Mouse (Mus musculus): Measurements from ENCODE around the gene Otof. TPM values are rescaled to one million over a fixed set of nuclear protein-coding genes. Genes with fewer than 3 reads are reported as not detected.

The Otof gene
- total and polyA plus RNA-seq, 3 experiments, result 0.06 TPM; not detected in 2

DNA sequence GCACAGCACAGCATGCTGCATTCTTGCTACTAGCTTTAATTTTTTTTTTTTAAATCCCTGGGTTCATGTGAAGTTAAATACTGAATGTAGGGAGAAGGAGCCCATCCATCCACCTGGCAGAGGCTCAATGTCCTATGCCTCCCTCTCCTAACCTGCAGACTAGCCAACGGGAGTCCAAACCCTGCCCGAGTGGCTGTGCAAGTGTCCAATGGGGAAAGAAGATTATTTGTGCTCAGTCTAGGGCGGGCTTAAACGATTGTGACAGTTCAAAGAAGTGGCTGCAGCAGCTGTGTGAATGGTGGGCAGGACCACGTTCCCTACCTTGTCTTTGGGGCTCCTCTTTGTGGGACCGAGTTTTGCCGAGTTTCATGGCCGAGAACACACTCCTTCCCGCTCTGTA is 54.9 kb downstream of the Otof start:
- intact Hi-C loops (cut with DNase I), result no loop called here
- H3K9ac ChIP-seq (ENCODE audit: low read depth, low read length), result no peak overlapping the region
- TF ChIP-seq EP300 (IDR thresholded peaks at IDR 0.05; ENCODE audit: insufficient read depth, low read depth, low read length), result no peak
- no peak for TF ChIP-seq CTCF (IDR thresholded peaks at IDR 0.05)
- TF ChIP-seq POLR2A (IDR thresholded peaks at IDR 0.05; ENCODE audit: insufficient read depth, low read depth, low read length), result no peak
- 32% methylated on average over 9 of the region's 9 CpGs for WGBS
- H3K4me3 ChIP-seq, result no peak overlapping the region
- DNase-seq, result no peak
- no peak overlapping the region for H3K27ac ChIP-seq
- no peaks in the 10 kb centered on the region for H3K4me1 ChIP-seq (ENCODE audit: control insufficient read depth, insufficient read depth, low read length)
- H3K79me2 ChIP-seq (replicated peaks; ENCODE audit: control insufficient read depth, insufficient read depth, low read length), result no peaks in the 10 kb centered on the region
- no peaks in the 10 kb centered on the region for H3K36me3 ChIP-seq (ENCODE audit: control insufficient read depth, insufficient read depth, low read length)
- no peaks in the 10 kb centered on the region for H3K27me3 ChIP-seq (ENCODE audit: control insufficient read depth, insufficient read depth, low read length)

GRCm38 (mm10) chr5:30401165-30401564 is 60.6 kb downstream of the Otof start:
- Histone ChIP-seq H3K9ac (ENCODE audit: low read depth, low read length) (no peak overlapping the region), H3K4me3 (no peak overlapping the region), H3K79me2 (replicated peaks; ENCODE audit: control insufficient read depth, insufficient read depth, low read length) (no peaks in the 10 kb centered on the region), H3K27ac (no peak overlapping the region), H3K36me3 (ENCODE audit: control insufficient read depth, insufficient read depth, low read length) (no peaks in the 10 kb centered on the region), H3K4me1 (ENCODE audit: control insufficient read depth, insufficient read depth, low read length) (no peaks in the 10 kb centered on the region), H3K27me3 (ENCODE audit: control insufficient read depth, insufficient read depth, low read length) (no peaks in the 10 kb centered on the region)
- no peak for DNase-seq
- 38% methylated on average over 8 of the region's 8 CpGs for WGBS
- intact Hi-C loops (cut with DNase I), result no loop called here
- TF ChIP-seq EP300 (IDR thresholded peaks at IDR 0.05; ENCODE audit: insufficient read depth, low read depth, low read length) (no peak), POLR2A (IDR thresholded peaks at IDR 0.05; ENCODE audit: insufficient read depth, low read depth, low read length) (no peak), CTCF (IDR thresholded peaks at IDR 0.05) (no peak)

DNA sequence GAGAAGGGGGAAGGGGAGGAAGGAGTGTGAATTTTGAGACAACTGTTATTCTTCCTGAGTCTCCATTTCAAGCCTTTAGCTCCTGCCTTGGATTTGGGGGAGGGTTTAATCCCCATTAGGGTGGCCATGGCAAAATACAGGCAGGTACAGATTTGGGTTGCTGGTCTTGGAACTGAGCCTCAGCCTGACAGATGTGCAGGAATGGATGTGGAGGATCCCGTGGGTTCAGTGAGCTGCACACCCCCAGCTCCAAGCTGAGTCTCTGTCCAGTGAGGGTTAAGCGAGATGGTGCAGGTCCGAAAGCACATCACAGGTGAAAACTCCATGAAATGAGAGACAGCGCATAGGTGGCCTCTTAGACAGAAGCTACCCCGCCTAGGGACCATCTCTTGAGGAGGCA is 61.2 kb downstream of the Otof start:
- WGBS, result 84% methylated on average over 5 of the region's 5 CpGs
- no peak for DNase-seq
- no peak for TF ChIP-seq CTCF (IDR thresholded peaks at IDR 0.05)
- TF ChIP-seq POLR2A (IDR thresholded peaks at IDR 0.05; ENCODE audit: insufficient read depth, low read depth, low read length), result no peak
- no peak for TF ChIP-seq EP300 (IDR thresholded peaks at IDR 0.05; ENCODE audit: insufficient read depth, low read depth, low read length)
- intact Hi-C loops (cut with DNase I), result no loop called here
- no peaks in the 10 kb centered on the region for H3K4me1 ChIP-seq (ENCODE audit: control insufficient read depth, insufficient read depth, low read length)
- H3K27ac ChIP-seq, result no peak overlapping the region
- H3K4me3 ChIP-seq, result no peak overlapping the region
- H3K27me3 ChIP-seq (ENCODE audit: control insufficient read depth, insufficient read depth, low read length), result no peaks in the 10 kb centered on the region
- H3K36me3 ChIP-seq (ENCODE audit: control insufficient read depth, insufficient read depth, low read length), result no peaks in the 10 kb centered on the region
- H3K9ac ChIP-seq (ENCODE audit: low read depth, low read length), result no peak overlapping the region
- H3K79me2 ChIP-seq (replicated peaks; ENCODE audit: control insufficient read depth, insufficient read depth, low read length), result no peaks in the 10 kb centered on the region

DNA sequence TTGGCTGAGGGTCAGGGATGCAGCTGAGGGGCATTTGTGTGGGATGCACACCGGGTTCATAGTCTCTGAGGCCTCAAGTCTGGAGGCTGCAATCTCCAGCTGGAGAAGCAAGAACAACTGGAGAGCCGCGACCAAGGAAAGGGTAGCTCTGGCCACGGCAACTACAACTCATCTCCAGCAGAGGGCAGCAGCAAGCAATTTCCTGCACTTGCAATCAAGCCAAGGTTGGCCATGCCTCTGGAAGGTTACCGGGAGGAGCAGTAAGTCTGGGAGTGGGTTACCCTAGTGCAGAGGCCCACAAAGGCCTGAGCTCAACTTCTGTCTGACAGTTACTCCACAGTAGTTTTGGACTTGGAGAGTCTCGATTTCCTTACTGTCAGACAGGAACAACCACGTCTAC is 70.3 kb downstream of the Otof start:
- peak; percentile 47 to 75 for DNase-seq
- Histone ChIP-seq H3K4me3 (no peak overlapping the region), H3K9ac (ENCODE audit: low read depth, low read length) (no peak overlapping the region), H3K27me3 (ENCODE audit: control insufficient read depth, insufficient read depth, low read length) (no peaks in the 10 kb centered on the region), H3K27ac (no peak overlapping the region), H3K36me3 (ENCODE audit: control insufficient read depth, insufficient read depth, low read length) (no peaks in the 10 kb centered on the region), H3K79me2 (replicated peaks; ENCODE audit: control insufficient read depth, insufficient read depth, low read length) (no peaks in the 10 kb centered on the region), H3K4me1 (ENCODE audit: control insufficient read depth, insufficient read depth, low read length) (no peaks in the 10 kb centered on the region)
- intact Hi-C loops (cut with DNase I), result loop anchor here (10.0 kb wide), 1 partner anchor 243 kb away; no protein-coding TSS in a partner anchor
- TF ChIP-seq POLR2A (IDR thresholded peaks at IDR 0.05; ENCODE audit: insufficient read depth, low read depth, low read length) (no peak), CTCF (IDR thresholded peaks at IDR 0.05) (peak; percentile 93), EP300 (IDR thresholded peaks at IDR 0.05; ENCODE audit: insufficient read depth, low read depth, low read length) (no peak)
- WGBS, result 26% methylated on average over 7 of the region's 7 CpGs

DNA sequence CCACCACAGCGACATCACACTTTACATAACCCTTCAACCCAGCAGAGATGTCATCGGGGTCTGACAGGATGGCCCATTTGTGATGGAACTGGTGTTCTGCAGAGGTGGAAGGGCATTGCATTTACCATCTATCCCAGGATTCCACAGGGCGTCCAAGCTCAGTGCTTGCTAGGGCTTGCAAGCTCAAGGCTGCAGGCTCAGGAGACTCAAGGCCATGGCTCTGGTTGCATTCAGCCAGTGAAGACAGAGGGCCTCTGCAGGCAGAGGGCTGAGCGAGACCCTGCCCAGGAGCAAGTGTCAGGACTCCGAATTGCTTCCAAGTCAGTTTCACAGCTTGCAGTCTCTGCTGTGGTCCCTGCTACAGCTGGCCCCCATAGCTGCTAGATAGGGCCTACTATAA is 71.9 kb downstream of the Otof start:
- H3K9ac ChIP-seq (ENCODE audit: low read depth, low read length), result no peak overlapping the region
- no peaks in the 10 kb centered on the region for H3K4me1 ChIP-seq (ENCODE audit: control insufficient read depth, insufficient read depth, low read length)
- TF ChIP-seq EP300 (IDR thresholded peaks at IDR 0.05; ENCODE audit: insufficient read depth, low read depth, low read length) (no peak), POLR2A (IDR thresholded peaks at IDR 0.05; ENCODE audit: insufficient read depth, low read depth, low read length) (no peak)
- no peaks in the 10 kb centered on the region for H3K79me2 ChIP-seq (replicated peaks; ENCODE audit: control insufficient read depth, insufficient read depth, low read length)
- no peaks in the 10 kb centered on the region for H3K27me3 ChIP-seq (ENCODE audit: control insufficient read depth, insufficient read depth, low read length)
- 87% methylated on average over 5 of the region's 5 CpGs for WGBS
- intact Hi-C loops (cut with DNase I), result loop anchor here (10.0 kb wide), 1 partner anchor 245 kb away; no protein-coding TSS in a partner anchor
- H3K36me3 ChIP-seq (ENCODE audit: control insufficient read depth, insufficient read depth, low read length), result no peaks in the 10 kb centered on the region
- H3K27ac ChIP-seq, result no peak overlapping the region
- no peak for DNase-seq
- H3K4me3 ChIP-seq, result no peak overlapping the region

DNA sequence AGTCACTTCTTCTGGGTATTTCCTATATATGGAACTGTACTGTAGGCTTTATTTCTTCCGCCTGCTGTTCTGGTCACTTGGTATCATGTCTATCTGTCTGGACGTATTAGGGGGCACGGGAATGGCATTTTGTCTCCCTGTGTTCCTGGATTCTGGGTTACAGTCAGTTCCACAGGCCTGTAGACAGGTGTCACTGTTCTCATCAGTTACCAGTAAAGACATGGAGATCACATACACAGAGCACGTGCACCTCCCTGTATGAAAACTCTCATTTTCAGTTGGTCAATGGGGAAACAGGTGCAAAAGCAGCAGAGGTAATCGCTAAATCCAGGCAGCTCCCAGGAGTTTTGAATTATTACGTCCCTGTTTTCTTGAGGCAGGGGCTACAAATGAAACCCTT is 74.0 kb downstream of the Otof start:
- H3K36me3 ChIP-seq (ENCODE audit: control insufficient read depth, insufficient read depth, low read length), result no peaks in the 10 kb centered on the region
- no peaks in the 10 kb centered on the region for H3K79me2 ChIP-seq (replicated peaks; ENCODE audit: control insufficient read depth, insufficient read depth, low read length)
- H3K27ac ChIP-seq, result no peak overlapping the region
- intact Hi-C loops (cut with DNase I), result no loop called here
- WGBS, result 78% methylated on average over 6 of the region's 6 CpGs
- no peak for DNase-seq
- H3K4me3 ChIP-seq, result no peak overlapping the region
- no peaks in the 10 kb centered on the region for H3K27me3 ChIP-seq (ENCODE audit: control insufficient read depth, insufficient read depth, low read length)
- no peak overlapping the region for H3K9ac ChIP-seq (ENCODE audit: low read depth, low read length)
- TF ChIP-seq CTCF (IDR thresholded peaks at IDR 0.05) (peak; percentile 36), POLR2A (IDR thresholded peaks at IDR 0.05; ENCODE audit: insufficient read depth, low read depth, low read length) (no peak), EP300 (IDR thresholded peaks at IDR 0.05; ENCODE audit: insufficient read depth, low read depth, low read length) (no peak)
- H3K4me1 ChIP-seq (ENCODE audit: control insufficient read depth, insufficient read depth, low read length), result no peaks in the 10 kb centered on the region
